Mouse (Mus musculus): ENCODE measurements around the gene Gm12184.
A peak's percentile ranks its signal among the peaks of the same experiment; 100 is the strongest.
"Not testable (repeated sequence)": the region's sequence is repeated elsewhere in the genome, so short reads cannot be mapped to it uniquely, and the experiment has no call there.

The Gm12184 gene

DNA sequence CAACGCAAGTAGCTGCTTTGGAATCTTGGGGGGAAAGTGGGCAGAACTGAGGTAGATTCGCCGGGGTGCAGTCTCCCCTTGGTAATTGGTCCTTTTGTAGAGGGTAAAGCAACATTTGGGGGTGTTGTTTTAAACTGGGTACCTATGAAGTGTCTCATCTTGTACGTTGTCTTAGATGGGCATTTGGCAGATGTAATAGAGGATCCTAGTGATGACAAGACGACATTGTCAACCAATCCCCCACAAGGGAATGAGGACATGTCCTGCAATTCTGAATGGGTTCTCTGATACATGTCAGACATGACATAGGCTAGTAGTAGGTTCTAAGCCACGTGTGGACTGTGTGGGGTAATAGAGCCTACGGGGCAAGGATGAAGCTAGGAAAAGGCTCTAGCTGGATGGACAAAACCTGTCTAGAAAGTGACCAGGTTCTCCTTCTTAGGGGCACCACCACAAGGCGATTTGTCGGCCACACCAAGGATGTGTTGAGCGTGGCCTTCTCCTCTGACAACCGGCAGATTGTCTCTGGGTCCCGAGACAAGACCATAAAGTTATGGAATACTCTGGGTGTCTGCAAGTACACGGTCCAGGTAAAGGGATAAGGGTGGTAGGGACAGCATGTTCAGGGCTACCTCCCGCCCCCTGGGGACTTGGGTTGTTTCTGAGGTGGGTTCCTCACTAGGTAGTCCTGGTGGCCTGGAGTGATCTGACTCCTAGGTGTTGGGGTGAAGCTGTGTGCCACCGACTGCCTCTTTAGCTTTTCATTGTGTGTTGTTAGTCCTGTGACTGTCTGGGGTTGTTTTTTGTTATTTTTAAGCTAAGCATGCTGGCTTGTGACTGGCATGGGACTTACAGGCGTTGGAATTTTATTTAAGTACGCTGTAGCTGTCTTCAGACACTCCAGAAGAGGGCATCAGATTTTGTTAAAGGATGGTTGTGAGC, 24.4 kb downstream of the Gm12184 start:
- no peak for DNase-seq (ENCODE audit: low spot score in 2 of 2)

DNA sequence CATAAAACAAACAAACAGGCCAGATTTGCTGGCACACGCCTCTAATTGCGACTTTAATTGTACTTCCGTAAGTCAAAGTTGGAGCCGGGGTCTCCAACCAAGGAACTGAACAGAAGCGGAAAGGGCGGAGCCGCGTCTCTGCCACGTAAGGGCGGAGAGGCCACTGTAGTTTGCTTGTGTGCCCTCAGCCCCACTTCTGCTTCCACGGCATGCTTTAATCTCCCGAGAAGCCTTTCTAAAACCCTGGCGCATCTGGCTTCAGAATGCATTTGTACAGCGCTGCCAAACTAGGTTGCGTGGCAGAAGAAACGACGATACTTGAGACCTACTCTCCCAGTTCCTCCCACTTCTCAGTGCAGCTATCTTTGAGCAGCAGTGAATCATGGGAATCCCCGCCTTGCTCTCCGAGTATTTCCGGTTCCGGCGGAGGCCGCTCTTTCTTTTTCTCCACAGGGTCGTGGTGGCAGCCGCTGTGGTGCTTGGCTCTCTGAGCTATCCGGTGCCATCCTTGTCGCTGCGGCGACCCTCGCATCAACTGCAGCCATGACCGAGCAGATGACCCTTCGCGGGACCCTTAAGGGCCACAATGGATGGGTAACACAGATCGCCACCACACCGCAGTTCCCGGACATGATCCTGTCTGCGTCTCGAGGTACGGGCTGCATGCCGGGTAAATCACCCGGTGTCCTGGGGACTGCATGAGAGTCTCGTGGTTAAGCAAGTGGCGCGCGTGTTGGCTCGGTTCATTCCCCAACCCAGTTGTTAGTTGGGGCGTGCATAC, 26.3 kb downstream of the Gm12184 start, which contains the start of gene Rack1:
Rack1 (plus strand) TSS at position 412 of the 781 bp plus-strand sequence.
- DNase-seq (ENCODE audit: low spot score in 2 of 2) = peak; percentile 83 to 88

- peak in 1 of 2 experiments; percentile 37 for DNase-seq (ENCODE audit: low spot score in 2 of 2)
Observed at GRCm38 (mm10) chr11:48798984-48799920, 27.2 kb downstream of the Gm12184 start.

DNA sequence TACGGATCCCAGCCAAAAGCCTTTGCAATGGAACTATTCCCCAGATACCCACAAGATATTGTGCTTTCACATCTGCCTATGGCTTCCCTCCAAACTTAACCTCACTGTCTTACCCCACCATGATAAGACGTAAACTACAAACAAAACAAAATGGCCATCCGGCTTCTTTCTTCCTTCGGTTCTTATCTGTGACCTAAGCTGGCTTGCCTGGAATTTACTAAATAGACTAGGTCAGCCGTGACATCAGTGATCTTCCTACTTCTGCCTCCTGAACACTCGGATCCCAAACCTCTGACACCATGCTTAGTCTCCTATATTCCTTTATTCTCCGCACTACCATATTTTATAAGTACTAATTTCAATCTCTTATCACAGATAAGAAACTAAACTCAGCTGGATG, 28.1 kb downstream of the Gm12184 start:
- DNase-seq (ENCODE audit: low spot score in 2 of 2) = no peak

GRCm38 (mm10) chr11:48797287-48797686, 29.2 kb downstream of the Gm12184 start:
- no peak for DNase-seq (ENCODE audit: low spot score in 2 of 2)

DNA sequence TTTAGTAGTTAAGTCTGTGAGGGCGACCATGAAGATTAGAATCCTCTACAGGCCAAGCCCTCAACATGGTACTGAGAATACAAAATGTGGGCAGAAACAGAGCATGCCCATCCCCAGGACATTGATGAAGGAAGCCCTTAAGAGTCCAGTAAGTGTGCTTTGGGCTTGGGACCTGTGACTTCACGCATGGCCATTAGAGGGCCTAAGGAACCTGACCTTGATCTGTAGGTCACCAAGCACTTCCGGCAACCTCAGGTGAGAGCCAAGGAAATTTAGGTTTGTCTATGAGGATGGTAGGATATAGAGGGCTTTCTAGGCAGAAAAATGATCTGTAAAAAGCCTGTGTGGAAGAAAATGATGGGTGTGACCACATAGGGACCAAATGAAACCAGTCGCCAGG, 30.2 kb downstream of the Gm12184 start:
- DNase-seq (ENCODE audit: low spot score in 2 of 2) = no peak

- DNase-seq (ENCODE audit: low spot score in 2 of 2) = no peak
Observed at GRCm38 (mm10) chr11:48795221-48795620, 31.2 kb downstream of the Gm12184 start.

DNA sequence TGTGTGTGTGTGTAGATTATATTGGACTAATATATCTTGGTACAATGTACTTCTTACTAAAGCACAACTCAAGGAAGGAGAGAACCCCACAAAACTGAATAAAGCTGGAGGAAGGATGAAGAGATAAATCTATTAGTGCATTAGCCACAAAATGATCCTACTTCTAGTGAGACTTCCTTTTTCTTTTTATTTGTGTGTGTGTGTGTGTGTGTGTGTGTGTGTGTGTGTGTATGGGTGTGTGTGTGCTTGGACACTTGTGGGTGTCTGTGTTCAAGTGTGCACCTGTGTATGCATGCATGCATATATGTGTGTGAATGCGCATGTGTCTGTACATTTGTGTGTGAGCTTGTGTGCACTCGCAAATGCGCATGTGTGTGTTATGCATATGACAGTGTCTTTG, 33.3 kb downstream of the Gm12184 start:
- DNase-seq (ENCODE audit: low spot score in 2 of 2) = no peak

DNA sequence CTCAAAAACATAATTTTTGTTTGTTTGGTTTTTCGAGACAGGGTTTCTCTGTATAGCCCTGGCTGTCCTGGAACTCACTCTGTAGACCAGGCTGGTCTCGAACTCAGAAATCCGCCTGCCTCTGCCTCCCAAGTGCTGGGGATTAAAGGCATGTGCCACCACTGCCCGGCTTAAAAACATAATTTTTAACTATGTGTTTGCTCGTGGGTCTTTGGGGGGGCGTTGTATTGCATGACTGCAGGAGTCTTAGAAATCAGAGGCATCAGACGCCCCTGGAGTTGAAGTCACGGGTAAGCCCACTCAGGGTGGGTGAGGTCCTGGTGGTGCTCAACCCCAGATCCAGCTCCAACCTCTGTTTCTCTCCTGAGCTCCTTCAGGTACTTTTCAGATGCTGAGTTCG, 34.6 kb downstream of the Gm12184 start:
- not testable (repeated sequence) for DNase-seq (ENCODE audit: low spot score in 2 of 2)

GRCm38 (mm10) chr11:48790946-48791345, 35.5 kb downstream of the Gm12184 start:
- no peak for DNase-seq (ENCODE audit: low spot score in 2 of 2)

GRCm38 (mm10) chr11:48789973-48790823, 36.3 kb downstream of the Gm12184 start:
- DNase-seq (ENCODE audit: low spot score in 2 of 2) = peak; percentile 68 to 88

DNA sequence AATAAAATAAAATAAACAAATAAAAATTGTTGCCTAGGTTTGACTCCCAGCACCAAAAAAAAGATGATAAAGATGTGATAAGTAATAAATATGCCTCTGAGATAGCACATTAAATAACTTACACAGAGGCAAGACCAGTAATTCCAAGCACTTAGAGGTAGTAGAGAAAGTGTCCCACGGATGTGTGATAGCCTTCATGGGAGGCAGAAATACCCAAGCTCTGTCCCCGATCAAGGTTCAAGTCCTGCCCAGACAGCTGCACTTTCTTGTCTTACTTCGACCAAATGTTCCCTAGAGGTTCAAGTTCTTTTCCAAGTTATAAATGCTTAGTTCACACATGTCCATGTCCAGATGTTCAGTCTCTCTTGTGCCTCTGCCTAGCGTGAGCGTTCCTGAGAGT, 37.2 kb downstream of the Gm12184 start:
- DNase-seq (ENCODE audit: low spot score in 2 of 2) = no peak

DNA sequence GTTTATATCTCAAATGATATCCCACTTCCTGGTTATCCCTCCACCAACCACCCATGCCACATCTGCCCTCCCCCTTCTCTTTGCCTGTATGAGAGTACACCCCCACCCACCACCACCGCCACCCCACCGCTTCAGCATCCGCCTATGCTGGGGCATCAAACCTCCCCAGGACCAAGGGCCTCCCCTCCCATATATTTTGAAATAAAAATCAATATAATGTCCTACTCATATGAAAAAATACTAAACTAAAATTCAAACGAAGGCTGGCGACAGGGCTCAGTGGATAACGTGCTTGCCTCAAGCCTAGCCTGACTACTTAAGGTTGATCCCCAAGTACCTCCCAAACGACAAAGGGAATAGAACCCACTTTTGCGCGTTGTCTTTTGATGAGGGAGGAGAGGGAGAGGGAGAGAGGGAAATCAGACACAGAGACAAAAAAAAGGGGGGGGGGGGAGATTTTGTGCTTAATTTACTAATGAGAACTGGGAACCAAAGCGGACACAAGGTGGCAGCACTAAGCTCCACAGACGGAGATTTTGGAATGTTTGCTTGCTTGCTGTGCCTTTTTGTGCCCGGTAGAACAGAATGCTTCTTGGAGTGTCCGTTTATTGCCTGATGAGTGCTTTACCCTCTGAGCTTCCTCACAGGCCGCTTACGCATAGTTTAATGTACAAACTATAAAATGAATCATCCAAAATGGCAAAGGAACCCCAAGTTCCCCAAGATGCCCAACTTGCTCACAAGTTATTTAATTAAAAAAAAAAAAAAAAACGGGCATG, 38.0 kb downstream of the Gm12184 start:
- DNase-seq (ENCODE audit: low spot score in 2 of 2) = peak; percentile 55 to 74

GRCm38 (mm10) chr11:48787455-48788211, 38.8 kb downstream of the Gm12184 start:
- no peak for DNase-seq (ENCODE audit: low spot score in 2 of 2)

DNA sequence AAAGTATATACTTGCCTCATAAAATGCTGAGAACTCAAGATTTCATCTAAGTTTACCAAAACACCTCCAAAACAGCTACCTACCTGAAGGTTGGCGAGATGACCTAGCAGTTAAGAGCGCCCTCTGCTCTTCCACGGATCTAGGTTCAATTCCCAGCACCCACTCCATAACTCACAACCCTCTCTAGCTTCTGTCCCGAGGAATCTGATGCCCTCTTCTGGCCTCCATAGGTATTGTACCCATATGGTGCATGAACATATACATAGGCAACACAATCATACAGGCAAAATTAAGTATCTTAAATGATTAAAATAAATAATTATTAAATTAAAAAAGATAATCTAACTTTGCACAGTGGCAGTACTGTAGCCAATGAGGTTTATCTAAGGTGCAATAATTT, 44.2 kb downstream of the Gm12184 start:
- DNase-seq (ENCODE audit: low spot score in 2 of 2) = no peak

DNA sequence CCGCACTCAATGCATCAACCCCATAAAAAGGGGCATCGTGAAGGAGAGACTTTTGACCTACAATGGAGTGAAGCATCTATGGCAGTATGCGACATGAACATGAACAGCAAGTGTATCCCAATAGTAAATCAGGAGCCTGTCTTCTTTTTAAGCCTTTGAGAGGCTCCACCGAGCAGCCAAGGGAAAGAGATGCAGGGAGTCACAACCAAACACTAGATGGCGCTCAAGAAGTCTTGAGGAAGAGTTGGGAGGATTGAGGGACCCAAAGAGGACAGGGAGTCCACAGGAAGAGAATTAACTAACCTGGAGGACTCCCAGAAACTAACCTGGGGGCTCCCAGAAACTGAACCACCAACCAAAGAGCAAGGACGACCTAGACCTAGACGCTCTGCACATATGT, 47.0 kb downstream of the Gm12184 start:
- DNase-seq (ENCODE audit: low spot score in 2 of 2) = no peak

GRCm38 (mm10) chr11:48777303-48777702, 49.2 kb downstream of the Gm12184 start:
- no peak for DNase-seq (ENCODE audit: low spot score in 2 of 2)

- no peak for DNase-seq (ENCODE audit: low spot score in 2 of 2)
Observed at GRCm38 (mm10) chr11:48776664-48777063, 49.8 kb downstream of the Gm12184 start.

GRCm38 (mm10) chr11:48775483-48775882, 51.0 kb downstream of the Gm12184 start:
- peak in 1 of 2 experiments; percentile 32 for DNase-seq (ENCODE audit: low spot score in 2 of 2)
